In the genomic region with DNA sequence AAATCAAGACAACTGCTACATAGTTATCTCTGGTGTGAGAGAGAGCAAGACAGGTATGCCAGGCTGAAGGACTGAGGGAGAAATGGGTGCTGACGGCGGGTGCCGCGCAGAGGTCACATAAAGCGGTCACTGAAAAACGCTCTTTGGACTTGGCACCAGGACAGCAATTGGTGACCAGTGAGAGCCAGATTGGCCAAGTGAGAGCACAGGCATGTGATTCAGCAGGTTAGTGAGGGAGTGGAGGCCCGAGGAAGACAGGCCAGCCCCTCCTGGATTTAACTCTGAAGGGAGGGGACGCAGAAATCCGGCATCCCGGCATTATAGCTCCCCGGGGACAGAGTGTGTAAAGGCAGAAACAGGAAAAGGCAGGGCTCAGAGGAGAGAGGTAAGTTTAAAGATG, we compare ENCODE assay signal across 11 mouse cellular contexts. TPM values are rescaled to one million over a fixed set of nuclear protein-coding genes. Genes with fewer than 3 reads are reported as not detected.
A peak's percentile ranks its signal among the peaks of the same experiment; 100 is the strongest.
DNase-seq lines count a peak whose midpoint lies in the region; ATAC-seq lines count a peak whose summit lies in the region.
"Had no signal": no experiment of that assay in that cellular context is flagged by ENCODE, and none has a peak within 500 bp of the region (broad histone marks: within the 10 kb centered on the region; RNA-seq: fewer than 3 reads in every experiment).

No protein-coding gene starts in this region.

- H3K27ac ChIP-seq in heart, embryonic 12.5 days (ENCODE audit: poor library complexity, severe bottlenecking) = no peak overlapping the region

- no peaks in the 10 kb centered on the region for H3K9me3 ChIP-seq in heart, embryonic 12.5 days (replicated peaks)
- H3K9me3 ChIP-seq: megakaryocyte, embryonic 14.5 days had no signal

- no peaks in the 10 kb centered on the region for H3K27me3 ChIP-seq in heart, embryonic 12.5 days (replicated peaks)
- H3K27me3 ChIP-seq: CH12.LX; megakaryocyte, embryonic 14.5 days had no signal

- intact Hi-C loops in heart, postnatal 25 days (cut with DNase I) = no loop called here
- intact Hi-C loops in left cerebral cortex, postnatal 10 days (cut with DNase I) = no loop called here

- peaks cover 10% of the 10 kb centered on the region; the same call in 1 of the 2 replicates for H3K36me3 ChIP-seq in heart, embryonic 12.5 days

- DNase-seq in heart, adult 18-20 months = peak; percentile 74 to 81
- no peak for DNase-seq in heart, postnatal 25 days (ENCODE audit: low spot score)
- peak; percentile 90 to 94 for DNase-seq in kidney, postnatal 36 days
- DNase-seq in lung, postnatal 25 days (ENCODE audit: low spot score) = peak; percentile 54
- no peak for DNase-seq in left cerebral cortex, postnatal 10 days (ENCODE audit: extremely low spot score in 1 of 2, low spot score in 2 of 2)
- no peak for DNase-seq in cerebellum, adult 18-20 months
- no peak for DNase-seq in ovary, postnatal 36 days (ENCODE audit: low spot score)
- DNase-seq: thymus, postnatal 36 days had no signal

- peaks cover 29% of the 10 kb centered on the region for H3K4me1 ChIP-seq in heart, embryonic 12.5 days (replicated peaks)

- 74% methylated on average over 11 of the region's 11 CpGs for WGBS in heart, embryonic 12.5 days

- H3K4me2 ChIP-seq in heart, embryonic 12.5 days = no peak overlapping the region

- H3K9ac ChIP-seq in heart, embryonic 12.5 days = 0 out of 2 replicates have a peak overlapping the region, but pooled peaks have one; percentile 25

- no peak for ATAC-seq in heart, embryonic 12.5 days (ENCODE audit: insufficient number of reproducible peaks, low FRiP score)

- H3K4me3 ChIP-seq in heart, embryonic 12.5 days = no peak overlapping the region
- H3K4me3 ChIP-seq: megakaryocyte, embryonic 14.5 days had no signal

RNA-seq across cellular contexts. Expression of gene BC004004, which starts 5.3 kb away (rescaled TPM):
- 100 to 1,000 TPM; 297 to 354 TPM for total RNA-seq in heart, adult 18-20 months (2021)
- 100 to 1,000 TPM; 192 to 222 TPM for total RNA-seq in heart, postnatal 25 days (2021)
- 80.0 and 87.6 TPM in 2 replicates for polyA plus RNA-seq in heart, embryonic 12.5 days (2016; fragmentation: Nextera tagmentation; extraction: Ambion mirVana)
- total RNA-seq in left cerebral cortex, postnatal 10 days (2021) = 100 to 1,000 TPM in 1 of 2 experiments, 10 to 100 TPM in 1; 99.5 to 108 TPM

RNA-seq across cellular contexts. Expression of gene Ppil1, which starts 9.9 kb away (rescaled TPM):
- total RNA-seq in heart, adult 18-20 months (2021) = 10 to 100 TPM; 34.9 to 36.5 TPM
- total RNA-seq in heart, postnatal 25 days (2021) = 10 to 100 TPM; 29.0 to 29.6 TPM
- 101 and 112 TPM in 2 replicates for polyA plus RNA-seq in heart, embryonic 12.5 days (2016; fragmentation: Nextera tagmentation; extraction: Ambion mirVana)
- 10 to 100 TPM; 20.7 to 24.3 TPM for total RNA-seq in left cerebral cortex, postnatal 10 days (2021)

RNA-seq across cellular contexts. Expression of gene Cpne5, which starts 35.9 kb away (rescaled TPM):
- 1 to 10 TPM; 3.9 to 5.0 TPM for total RNA-seq in heart, adult 18-20 months (2021)
- 1 to 10 TPM; 5.1 to 5.6 TPM for total RNA-seq in heart, postnatal 25 days (2021)
- polyA plus RNA-seq in heart, embryonic 12.5 days (2016; fragmentation: Nextera tagmentation; extraction: Ambion mirVana) = 20.4 and 24.1 TPM in 2 replicates
- 10 to 100 TPM; 88.1 to 89.7 TPM for total RNA-seq in left cerebral cortex, postnatal 10 days (2021)

RNA-seq across cellular contexts. Expression of gene Pi16, which starts 43.6 kb away (rescaled TPM):
- total RNA-seq in heart, adult 18-20 months (2021) = 10 to 100 TPM; 22.7 to 29.1 TPM
- 10 to 100 TPM; 32.6 to 45.8 TPM for total RNA-seq in heart, postnatal 25 days (2021)
- polyA plus RNA-seq in heart, embryonic 12.5 days (2016; fragmentation: Nextera tagmentation; extraction: Ambion mirVana) = 4.0 and 4.5 TPM in 2 replicates
- 1 to 10 TPM; 1.6 to 1.8 TPM for total RNA-seq in left cerebral cortex, postnatal 10 days (2021)

Comparison
In these comparisons a context has a peak if more than half of its experiments do, and no peak if none do; other contexts are left out.
1. DNase-seq: peak in heart, adult 18-20 months (2 of 2), kidney, postnatal 36 days (2 of 2) and lung, postnatal 25 days (single experiment); none in heart, postnatal 25 days (single experiment), left cerebral cortex, postnatal 10 days (0 of 2), cerebellum, adult 18-20 months (0 of 2) and ovary, postnatal 36 days (single experiment).
2. RNA of gene Cpne5, which starts 35.9 kb away (total RNA-seq): 88.1 to 89.7 TPM in left cerebral cortex, postnatal 10 days; 5.1 to 5.6 TPM in heart, postnatal 25 days and 3.9 to 5.0 TPM in heart, adult 18-20 months; every median in the first group is over 10 times any median in the second.